ENCODE assay signal across 12 mouse cellular contexts in genomic region chr9:63789386-63789785, GRCm38 (mm10). TPM values are rescaled to one million over a fixed set of nuclear protein-coding genes. Genes with fewer than 3 reads are reported as not detected.
DNase-seq lines count a peak whose midpoint lies in the region; ATAC-seq lines count a peak whose summit lies in the region.
"Had no signal": no experiment of that assay in that cellular context is flagged by ENCODE, and none has a peak within 500 bp of the region (broad histone marks: within the 10 kb centered on the region; RNA-seq: fewer than 3 reads in every experiment).

No protein-coding gene starts in this region.

- no peak overlapping the region for H3K4me2 ChIP-seq in midbrain, embryonic 11.5 days
- H3K4me2 ChIP-seq: hindbrain, embryonic 14.5 days; limb, embryonic 13.5 days had no signal

- no peak overlapping the region for H3K9ac ChIP-seq in midbrain, embryonic 11.5 days (ENCODE audit: low read length)
- H3K9ac ChIP-seq: hindbrain, embryonic 14.5 days; limb, embryonic 13.5 days had no signal

- peak; percentile 26 for DNase-seq in adrenal gland, postnatal 10 days
- DNase-seq in adrenal gland, adult 18-20 months (ENCODE audit: low spot score in 2 of 2) = no peak
- DNase-seq in lung, postnatal 10 days = peak; percentile 27
- no peak for DNase-seq in lung, postnatal 25 days (ENCODE audit: low spot score)
- DNase-seq in kidney, adult 9 months = peak; percentile 29
- DNase-seq in right cerebral cortex, postnatal 10 days (ENCODE audit: low spot score in 2 of 2) = no peak
- no peak for DNase-seq in ovary, postnatal 36 days (ENCODE audit: low spot score)
- no peak for DNase-seq in midbrain, embryonic 11.5 days (ENCODE audit: low spot score, missing footprints)
- DNase-seq: thymus, postnatal 36 days had no signal

- H3K4me1 ChIP-seq in midbrain, embryonic 11.5 days (ENCODE audit: control insufficient read depth, insufficient read depth, low read length) = peaks cover 12% of the 10 kb centered on the region

- H3K4me3 ChIP-seq in midbrain, embryonic 11.5 days (ENCODE audit: low read depth, low read length) = no peak overlapping the region
- H3K4me3 ChIP-seq: limb, embryonic 13.5 days; myocyte had no signal

- no peak overlapping the region for H3K27ac ChIP-seq in midbrain, embryonic 11.5 days (ENCODE audit: low read depth, low read length)
- H3K27ac ChIP-seq: hindbrain, embryonic 14.5 days; limb, embryonic 13.5 days had no signal

- 79% methylated on average over 7 of the region's 7 CpGs for WGBS in midbrain, embryonic 11.5 days

- ATAC-seq in midbrain, embryonic 11.5 days (ENCODE audit: low FRiP score) = no peak

- H3K36me3 ChIP-seq in midbrain, embryonic 11.5 days (ENCODE audit: control insufficient read depth, insufficient read depth, low read length) = no peaks in the 10 kb centered on the region
- H3K36me3 ChIP-seq: limb, embryonic 13.5 days had no signal

- H3K27me3 ChIP-seq in midbrain, embryonic 11.5 days (ENCODE audit: control insufficient read depth, insufficient read depth, low read length) = no peaks in the 10 kb centered on the region
- H3K27me3 ChIP-seq: limb, embryonic 13.5 days had no signal

- no peaks in the 10 kb centered on the region for H3K9me3 ChIP-seq in midbrain, embryonic 11.5 days (ENCODE audit: control insufficient read depth, low read length)
- H3K9me3 ChIP-seq: limb, embryonic 13.5 days had no signal

RNA-seq across cellular contexts. Expression of gene Smad3, which starts 31.6 kb away (rescaled TPM):
- total RNA-seq in adrenal gland, postnatal 10 days (2021) = 10 to 100 TPM; 24.4 to 31.8 TPM
- 10 to 100 TPM; 24.6 to 25.2 TPM for total RNA-seq in adrenal gland, adult 18-20 months (2021)
- 16.5 and 16.8 TPM in 2 replicates for polyA plus RNA-seq in midbrain, embryonic 11.5 days (2014; fragmentation: Nextera tagmentation; extraction: Ambion mirVana)

Comparison
In these comparisons a context has a peak if more than half of its experiments do, and no peak if none do; other contexts are left out.
1. DNase-seq: peak in adrenal gland, postnatal 10 days (single experiment), lung, postnatal 10 days (single experiment) and kidney, adult 9 months (single experiment); none in adrenal gland, adult 18-20 months (0 of 2), lung, postnatal 25 days (single experiment), right cerebral cortex, postnatal 10 days (0 of 2), ovary, postnatal 36 days (single experiment) and midbrain, embryonic 11.5 days (single experiment).